Mouse (Mus musculus) left cerebral cortex, adult 6 months (tissue): Measurements from ENCODE around the gene Gm21732. TPM values are rescaled to one million over a fixed set of nuclear protein-coding genes. Genes with fewer than 3 reads are reported as not detected.

ENCODE experiments used
- long read RNA-seq, 2 experiments: library from polyadenylated mRNA; unstranded; transcript quantifications; one replicate each; pipeline ENCODE4 v2.0.0; 2019 to 2020
- polyA plus RNA-seq: library from polyadenylated mRNA; unstranded; fragments of <200 nt; fragmentation: Nextera tagmentation; gene quantifications from 2 replicates; pipeline ENCODE4 v1.2.3, GENCODE M21; 2021

Gene Gm21732
- polyA plus RNA-seq = not detected in 2 replicates
- long read RNA-seq, experiment 1 = 0 reads
- long read RNA-seq, experiment 2 = 0 reads

GRCm38 (mm10) chrY:38575591-38575990 lies at the start of gene Gm21732:
Gm21732 (minus strand) TSS chrY:38575691.

Other genes with a start within 250 kb of the Gm21732 start
- not detected in 2 replicates for gene Gm20897, start 73.5 kb downstream of the Gm21732 start, polyA plus RNA-seq